Mouse (Mus musculus) liver, embryonic 14.5 days (tissue): ENCODE measurements around the gene T.

Experiments
- CTCF ChIP-seq: IDR thresholded peaks from 2 replicates; pipeline ENCODE4 v1.5.1; 2016; ENCODE audit warnings: antibody characterized with exemption, low read depth, control low read depth
- EP300 ChIP-seq: IDR thresholded peaks from 2 replicates; pipeline ENCODE4 v1.6.1; 2016; ENCODE audit warnings: antibody characterized with exemption, low read depth

DNA sequence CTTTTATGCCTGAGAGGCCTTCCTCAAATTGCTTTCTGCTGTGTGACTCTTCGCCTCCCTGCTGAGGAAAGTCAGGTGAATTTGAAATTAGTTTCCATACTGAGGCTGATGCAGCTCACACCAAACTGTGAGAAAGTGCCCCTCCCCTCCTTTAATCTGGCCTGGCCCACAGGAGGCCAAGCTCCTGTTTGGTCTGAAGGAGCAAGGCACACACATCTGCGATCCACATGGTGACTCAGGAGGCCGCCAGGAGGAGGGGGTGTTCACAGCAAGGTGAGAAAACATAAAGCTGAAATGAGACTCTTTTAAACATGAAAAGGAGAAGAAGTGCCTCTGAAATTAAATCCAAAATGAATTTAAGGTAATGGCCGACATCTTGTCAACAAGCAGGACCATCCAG is 37.9 kb upstream of the T start:
- TF ChIP-seq CTCF: no peak
- no peak for TF ChIP-seq EP300
